Mouse (Mus musculus): Measurements from ENCODE around the gene 4930404H24Rik. TPM values are rescaled to one million over a fixed set of nuclear protein-coding genes. Genes with fewer than 3 reads are reported as not detected.

Gene 4930404H24Rik
- polyA plus RNA-seq, 1 experiment from 2014 or later: not detected

- Histone ChIP-seq H3K9me3 (ENCODE audit: control insufficient read depth, low read length) (no peaks in the 10 kb centered on the region), H3K27ac (ENCODE audit: low read depth, low read length) (peak overlapping the region; percentile 96), H3K4me2 (replicated peaks; ENCODE audit: low read depth, low read length) (peak overlapping the region; percentile 99), H3K4me1 (replicated peaks; ENCODE audit: control insufficient read depth, insufficient read depth, low read length) (peaks cover 18% of the 10 kb centered on the region), H3K27me3 (ENCODE audit: control insufficient read depth, insufficient read depth, low read length) (peaks cover 17% of the 10 kb centered on the region; the same call in 1 of the 2 replicates), H3K4me3 (ENCODE audit: low read depth, low read length) (peak overlapping the region; percentile 70), H3K36me3 (ENCODE audit: control insufficient read depth, insufficient read depth, low read length) (no peaks in the 10 kb centered on the region), H3K9ac (ENCODE audit: low read depth, low read length) (peak overlapping the region; percentile 85)
- WGBS: under 1% methylated on average over 35 of the region's 53 CpGs
- ATAC-seq (ENCODE audit: low FRiP score) (peak; percentile 5; the same call in 1 of the 2 replicates), DNase-seq (ENCODE audit: low spot score) (peak; percentile 72)
Observed at GRCm38 (mm10) chr2:153529365-153529781, 36.8 kb downstream of the 4930404H24Rik start.

- peak; percentile 20; the same call in 1 of the 2 replicates for ATAC-seq (ENCODE audit: low FRiP score)
- peaks cover 17% of the 10 kb centered on the region; the same call in 1 of the 2 replicates for H3K27me3 ChIP-seq (ENCODE audit: control insufficient read depth, insufficient read depth, low read length)
- under 1% methylated on average over 41 of the region's 86 CpGs for WGBS
Observed at GRCm38 (mm10) chr2:153529931-153530766, 37.6 kb downstream of the 4930404H24Rik start, which contains the start of gene Nol4l. TSS of gene Nol4l (minus strand) at chr2:153529971.

GRCm38 (mm10) chr2:153530948-153531347 lies 38.4 kb downstream of the 4930404H24Rik start:
- WGBS: 59% methylated on average over 5 of the region's 5 CpGs
- Histone ChIP-seq H3K36me3 (ENCODE audit: control insufficient read depth, insufficient read depth, low read length) (no peaks in the 10 kb centered on the region), H3K9me3 (ENCODE audit: control insufficient read depth, low read length) (no peaks in the 10 kb centered on the region), H3K4me2 (replicated peaks; ENCODE audit: low read depth, low read length) (no peak overlapping the region), H3K27ac (ENCODE audit: low read depth, low read length) (no peak overlapping the region), H3K4me1 (replicated peaks; ENCODE audit: control insufficient read depth, insufficient read depth, low read length) (peaks cover 16% of the 10 kb centered on the region), H3K9ac (ENCODE audit: low read depth, low read length) (no peak overlapping the region), H3K27me3 (ENCODE audit: control insufficient read depth, insufficient read depth, low read length) (peaks cover 17% of the 10 kb centered on the region; the same call in 1 of the 2 replicates), H3K4me3 (ENCODE audit: low read depth, low read length) (no peak overlapping the region)
- DNase-seq (ENCODE audit: low spot score): no peak
- no peak for ATAC-seq (ENCODE audit: low FRiP score)

More at GRCm38 (mm10) chr2:153529931-153530766, 37.6 kb downstream of the 4930404H24Rik start, which contains the start of gene Nol4l:
- Histone ChIP-seq H3K4me2 (replicated peaks; ENCODE audit: low read depth, low read length) (peak within 1 kb of the TSS; percentile 99), H3K4me3 (ENCODE audit: low read depth, low read length) (peak within 1 kb of the TSS; percentile 70), H3K9ac (ENCODE audit: low read depth, low read length) (peak within 1 kb of the TSS; percentile 85), H3K27ac (ENCODE audit: low read depth, low read length) (peak within 1 kb of the TSS; percentile 96), H3K9me3 (ENCODE audit: control insufficient read depth, low read length) (no peaks in the 10 kb centered on the region), H3K4me1 (replicated peaks; ENCODE audit: control insufficient read depth, insufficient read depth, low read length) (peaks cover 18% of the 10 kb centered on the region), H3K36me3 (ENCODE audit: control insufficient read depth, insufficient read depth, low read length) (no peaks in the 10 kb centered on the region)
- DNase-seq (ENCODE audit: low spot score): peak; percentile 64

GRCm38 (mm10) chr2:153533981-153534380 lies 41.4 kb downstream of the 4930404H24Rik start:
- DNase-seq (ENCODE audit: low spot score): no peak
- H3K27ac ChIP-seq (ENCODE audit: low read depth, low read length): no peak overlapping the region
- WGBS: 68% methylated on average over 1 of the region's 1 CpGs
- 0 out of 2 replicates have a peak, but pooled peaks cover 4% of the 10 kb centered on the region for H3K4me1 ChIP-seq (replicated peaks; ENCODE audit: control insufficient read depth, insufficient read depth, low read length)
- ATAC-seq (ENCODE audit: low FRiP score): no peak
- H3K4me2 ChIP-seq (replicated peaks; ENCODE audit: low read depth, low read length): no peak overlapping the region
- H3K9me3 ChIP-seq (ENCODE audit: control insufficient read depth, low read length): no peaks in the 10 kb centered on the region
- no peak overlapping the region for H3K4me3 ChIP-seq (ENCODE audit: low read depth, low read length)
- no peaks in the 10 kb centered on the region for H3K36me3 ChIP-seq (ENCODE audit: control insufficient read depth, insufficient read depth, low read length)
- H3K27me3 ChIP-seq (ENCODE audit: control insufficient read depth, insufficient read depth, low read length): peaks cover 7% of the 10 kb centered on the region; the same call in 1 of the 2 replicates
- H3K9ac ChIP-seq (ENCODE audit: low read depth, low read length): no peak overlapping the region

GRCm38 (mm10) chr2:153538898-153539297 lies 46.3 kb downstream of the 4930404H24Rik start:
- Histone ChIP-seq H3K4me2 (replicated peaks; ENCODE audit: low read depth, low read length) (no peak overlapping the region), H3K27me3 (ENCODE audit: control insufficient read depth, insufficient read depth, low read length) (no peaks in the 10 kb centered on the region), H3K27ac (ENCODE audit: low read depth, low read length) (no peak overlapping the region), H3K36me3 (ENCODE audit: control insufficient read depth, insufficient read depth, low read length) (no peaks in the 10 kb centered on the region), H3K9ac (ENCODE audit: low read depth, low read length) (no peak overlapping the region), H3K9me3 (ENCODE audit: control insufficient read depth, low read length) (no peaks in the 10 kb centered on the region), H3K4me3 (ENCODE audit: low read depth, low read length) (no peak overlapping the region), H3K4me1 (replicated peaks; ENCODE audit: control insufficient read depth, insufficient read depth, low read length) (peaks cover 2% of the 10 kb centered on the region; the same call in 1 of the 2 replicates)
- WGBS: 88% methylated on average over 3 of the region's 3 CpGs
- ATAC-seq (ENCODE audit: low FRiP score) (no peak), DNase-seq (ENCODE audit: low spot score) (no peak)

- no peak for ATAC-seq (ENCODE audit: low FRiP score)
- H3K36me3 ChIP-seq (ENCODE audit: control insufficient read depth, insufficient read depth, low read length): no peaks in the 10 kb centered on the region
- no peak overlapping the region for H3K4me2 ChIP-seq (replicated peaks; ENCODE audit: low read depth, low read length)
- H3K9ac ChIP-seq (ENCODE audit: low read depth, low read length): no peak overlapping the region
- DNase-seq (ENCODE audit: low spot score): no peak
- no peaks in the 10 kb centered on the region for H3K9me3 ChIP-seq (ENCODE audit: control insufficient read depth, low read length)
- no peak overlapping the region for H3K4me3 ChIP-seq (ENCODE audit: low read depth, low read length)
- peaks cover 4% of the 10 kb centered on the region; the same call in 1 of the 2 replicates for H3K4me1 ChIP-seq (replicated peaks; ENCODE audit: control insufficient read depth, insufficient read depth, low read length)
- WGBS: 82% methylated on average over 8 of the region's 8 CpGs
- no peak overlapping the region for H3K27ac ChIP-seq (ENCODE audit: low read depth, low read length)
- H3K27me3 ChIP-seq (ENCODE audit: control insufficient read depth, insufficient read depth, low read length): no peaks in the 10 kb centered on the region
Observed at GRCm38 (mm10) chr2:153542936-153543668, 50.5 kb downstream of the 4930404H24Rik start.

Other genes with a start within 250 kb of the 4930404H24Rik start
- 8.2 and 9.4 TPM in 2 replicates for gene Kif3b, start 201.4 kb upstream of the 4930404H24Rik start, polyA plus RNA-seq (2014; fragmentation: Nextera tagmentation; extraction: Ambion mirVana)
- 19.0 and 21.0 TPM in 2 replicates for gene Asxl1, start 147.0 kb upstream of the 4930404H24Rik start, polyA plus RNA-seq (2014; fragmentation: Nextera tagmentation; extraction: Ambion mirVana)
- gene Nol4l, start 37.2 kb downstream of the 4930404H24Rik start, polyA plus RNA-seq (2014; fragmentation: Nextera tagmentation; extraction: Ambion mirVana): 26.0 and 26.7 TPM in 2 replicates
- 60.0 and 65.6 TPM in 2 replicates for gene Commd7, start 140.0 kb downstream of the 4930404H24Rik start, polyA plus RNA-seq (2014; fragmentation: Nextera tagmentation; extraction: Ambion mirVana)
- gene Dnmt3b, start 156.7 kb downstream of the 4930404H24Rik start, polyA plus RNA-seq (2014; fragmentation: Nextera tagmentation; extraction: Ambion mirVana): 9.9 and 10.3 TPM in 2 replicates
- 0.10 TPM in 1 of 2 replicates, not detected in the other for gene Dnmt3c, start 203.9 kb downstream of the 4930404H24Rik start, polyA plus RNA-seq (2014; fragmentation: Nextera tagmentation; extraction: Ambion mirVana)
- gene Mapre1, start 248.5 kb downstream of the 4930404H24Rik start, polyA plus RNA-seq (2014; fragmentation: Nextera tagmentation; extraction: Ambion mirVana): 376 and 407 TPM in 2 replicates

Measured in hindbrain, embryonic 11.5 days (tissue).